Mouse (Mus musculus) T-helper 1 cell (primary cell): ENCODE measurements around the gene Olfr1297.

ENCODE experiments used
- in situ Hi-C: fragments of 300-600 bp; cut with MboI, MseI; formaldehyde crosslinking; loops from one replicate; pipeline ENCODE4 v1.15.1; 2025; ENCODE audit warnings: high pct_unique_total_duplicates

Olfr1297 gene

GRCm38 (mm10) chr2:111626397-111626796 lies at the start of gene Olfr1297:
Gene Olfr1297 (minus strand): TSS chr2:111626497.
- in situ Hi-C loops = no loop called here

- in situ Hi-C loops = no loop called here
Observed at GRCm38 (mm10) chr2:111661119-111661518, 34.8 kb upstream of the Olfr1297 start, which contains the start of gene Olfr1299. Gene Olfr1299 (plus strand): TSS chr2:111661419.

- in situ Hi-C loops = no loop called here
Observed at GRCm38 (mm10) chr2:111649101-111649500, 22.8 kb upstream of the Olfr1297 start, which contains the start of gene Olfr1298. Gene Olfr1298 (minus strand): TSS chr2:111649201.

- in situ Hi-C loops = no loop called here
Observed at GRCm38 (mm10) chr2:111569581-111569980, 56.7 kb downstream of the Olfr1297 start, which contains the start of gene Olfr1295. Gene Olfr1295 (minus strand): TSS chr2:111569681.
